Mouse (Mus musculus) intestine, postnatal 0 days (tissue): ENCODE measurements around the gene Kdelr1. TPM values are rescaled to one million over a fixed set of nuclear protein-coding genes. Genes with fewer than 3 reads are reported as not detected.

Source experiments
- ATAC-seq: fragments of 200-750 bp; cut with Nextera tagmentation; 2 replicates; pipeline ENCODE4 v1.8.0; 2017; ENCODE audit warnings: mild to moderate bottlenecking, moderate TSS enrichment, moderate library complexity
- H3K27ac ChIP-seq: fragments of 300-500 bp; sonication (generic); 2 replicates; pipeline ENCODE4 v1.5.1; 2014; ENCODE audit warnings: mild to moderate bottlenecking, low read depth, low read length, moderate library complexity
- H3K27me3 ChIP-seq: fragments of 300-500 bp; sonication (generic); replicated peaks from 2 replicates; pipeline ENCODE4 v1.6.1; 2014; ENCODE audit warnings: low read length, mixed read lengths; ENCODE audit not compliant: control insufficient read depth, insufficient read depth
- H3K36me3 ChIP-seq: fragments of 300-500 bp; sonication (generic); 2 replicates; pipeline ENCODE4 v1.6.1; 2014; ENCODE audit warnings: mild to moderate bottlenecking, moderate library complexity; ENCODE audit not compliant: control insufficient read depth, insufficient read depth
- H3K4me1 ChIP-seq: fragments of 300-500 bp; sonication (generic); replicated peaks from 2 replicates; pipeline ENCODE4 v1.6.1; 2014; ENCODE audit warnings: antibody characterized with exemption, low read length, mixed read lengths; ENCODE audit not compliant: control insufficient read depth, insufficient read depth
- H3K4me2 ChIP-seq: fragments of 300-500 bp; sonication (generic); replicated peaks from 2 replicates; pipeline ENCODE4 v1.6.1; 2014; ENCODE audit warnings: low read depth, mild to moderate bottlenecking, moderate library complexity
- H3K4me3 ChIP-seq: fragments of 300-500 bp; sonication (generic); 2 replicates; pipeline ENCODE4 v1.5.1; 2014; ENCODE audit warnings: low read depth, low read length
- H3K9ac ChIP-seq: fragments of 300-500 bp; sonication (generic); 2 replicates; pipeline ENCODE4 v1.6.1; 2014; ENCODE audit warnings: mild to moderate bottlenecking, low read depth, low read length
- H3K9me3 ChIP-seq: fragments of 300-500 bp; sonication (generic); 2 replicates; pipeline ENCODE4 v1.6.1; 2016; ENCODE audit warnings: mixed run types; ENCODE audit not compliant: control insufficient read depth
- CTCF ChIP-seq: sonication (generic); IDR thresholded peaks from 2 replicates; pipeline ENCODE4 v1.5.1; 2016; ENCODE audit warnings: low read depth, mild to moderate bottlenecking, control low read depth, antibody characterized with exemption, moderate library complexity
- WGBS: fragments of 180-500 bp; shearing (Covaris S2); extraction: QIAGEN DNeasy Blood & Tissue Kit; methylation state at CpG from one replicate; pipeline ENCODE4 v1.1.7; 2014; 5-methylcytosine and 5-hydroxymethylcytosine counted together
- polyA plus RNA-seq: library from polyadenylated mRNA; unstranded; fragments of >200 nt; fragmentation: Nextera tagmentation; extraction: Ambion mirVana; gene quantifications from 2 replicates; pipeline ENCODE4 v1.2.1, GENCODE M21; 2015

Kdelr1 gene
- polyA plus RNA-seq, 1 experiment from 2014 or later, result 107 TPM

DNA sequence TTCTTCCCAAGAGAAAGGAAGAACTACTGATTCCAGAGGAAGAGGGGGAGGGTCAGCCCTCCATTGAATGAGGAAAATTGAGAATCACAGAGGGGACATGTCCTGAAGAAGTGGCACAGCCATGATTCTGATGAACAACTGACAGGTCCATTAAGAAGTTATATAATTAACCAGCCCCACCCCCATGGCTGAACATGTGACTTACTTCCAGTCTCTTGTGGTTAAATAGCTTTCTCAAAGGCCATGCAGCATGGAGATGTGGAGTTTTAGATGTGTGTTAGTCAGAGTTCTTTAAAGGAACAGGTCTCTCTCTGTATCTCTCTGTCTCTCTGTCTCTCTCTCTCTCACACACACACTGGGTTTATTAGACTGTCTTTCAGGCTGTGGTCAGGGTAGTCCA lies 35.8 kb downstream of the Kdelr1 start:
- TF ChIP-seq CTCF, result no peak
- Histone ChIP-seq H3K4me2 (no peak overlapping the region), H3K27me3 (no peaks in the 10 kb centered on the region), H3K9ac (no peak overlapping the region), H3K4me1 (no peaks in the 10 kb centered on the region), H3K4me3 (no peak overlapping the region), H3K9me3 (no peaks in the 10 kb centered on the region), H3K27ac (no peak overlapping the region), H3K36me3 (peaks cover 32% of the 10 kb centered on the region)
- ATAC-seq, result no peak

DNA sequence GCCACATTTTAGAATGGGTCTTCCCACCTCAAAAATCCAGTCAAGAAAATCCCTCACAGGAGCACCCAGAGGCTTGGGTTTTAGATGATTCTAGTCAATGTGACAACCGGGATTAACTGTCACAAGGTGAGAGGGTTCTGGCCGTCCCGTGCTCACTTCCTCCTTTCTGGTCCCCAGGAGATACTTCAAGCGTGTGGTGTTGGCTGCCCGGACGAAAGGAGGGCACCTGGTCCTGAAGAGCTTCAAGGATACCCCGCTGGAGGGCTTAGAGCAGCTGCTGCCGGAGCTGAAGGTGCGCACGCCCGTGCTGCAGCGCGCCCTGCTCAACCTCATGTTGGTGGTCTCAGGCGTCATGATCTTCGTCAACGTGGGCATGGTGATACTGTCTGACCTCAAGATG lies 36.6 kb downstream of the Kdelr1 start:
- H3K4me2 ChIP-seq, result no peak overlapping the region
- no peak for TF ChIP-seq CTCF
- no peaks in the 10 kb centered on the region for H3K9me3 ChIP-seq
- H3K36me3 ChIP-seq, result peaks cover 35% of the 10 kb centered on the region
- H3K27ac ChIP-seq, result no peak overlapping the region
- no peak overlapping the region for H3K4me3 ChIP-seq
- ATAC-seq, result no peak
- no peaks in the 10 kb centered on the region for H3K27me3 ChIP-seq
- no peak overlapping the region for H3K9ac ChIP-seq
- WGBS, result 95% methylated on average over 16 of the region's 16 CpGs
- no peaks in the 10 kb centered on the region for H3K4me1 ChIP-seq

DNA sequence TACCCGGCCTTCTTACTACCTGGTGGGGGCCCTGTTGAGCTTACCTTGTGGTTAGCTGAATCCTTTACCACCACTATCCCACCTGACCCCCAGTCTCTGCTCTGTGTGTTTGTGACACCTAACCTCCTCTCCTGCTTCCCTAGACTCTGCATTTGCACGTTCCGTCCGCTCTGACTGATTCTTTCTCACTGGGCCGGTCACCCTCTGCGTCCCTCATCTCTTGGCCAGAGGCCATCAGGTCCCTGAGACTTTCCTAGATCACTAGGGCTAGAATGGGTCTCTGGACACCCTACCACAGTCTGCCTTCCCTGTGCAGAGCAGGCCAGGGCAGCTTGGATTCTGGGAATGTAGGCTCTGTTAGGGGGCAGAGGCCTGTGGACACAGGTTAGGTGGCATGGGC lies 41.5 kb downstream of the Kdelr1 start:
- no peak for ATAC-seq
- Histone ChIP-seq H3K4me2 (no peak overlapping the region), H3K27me3 (no peaks in the 10 kb centered on the region), H3K4me3 (no peak overlapping the region), H3K4me1 (no peaks in the 10 kb centered on the region; the same call in 1 of the 2 replicates), H3K9me3 (no peaks in the 10 kb centered on the region), H3K9ac (no peak overlapping the region), H3K27ac (no peak overlapping the region; the same call in 1 of the 2 replicates), H3K36me3 (peaks cover 38% of the 10 kb centered on the region)
- WGBS, result 91% methylated on average over 6 of the region's 6 CpGs
- TF ChIP-seq CTCF, result no peak

DNA sequence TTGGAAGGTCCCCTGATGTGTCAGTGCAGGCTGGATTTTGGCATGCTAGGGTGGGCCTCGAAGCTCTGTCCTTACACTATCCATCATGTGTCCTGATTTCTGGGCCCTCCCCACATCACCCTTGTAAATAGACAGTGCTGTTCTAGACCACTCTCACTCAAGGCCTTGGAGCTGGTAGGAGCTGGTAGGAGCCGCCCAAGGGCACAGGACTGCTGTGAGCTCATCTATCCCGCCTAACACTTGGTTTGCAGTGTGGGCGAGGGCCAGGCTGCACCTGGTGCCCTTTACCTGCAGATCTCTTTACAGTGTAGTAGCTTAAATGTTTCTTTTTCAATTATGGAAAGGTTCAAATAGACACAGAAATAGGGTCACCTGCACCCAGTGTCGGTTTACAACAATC lies 42.4 kb downstream of the Kdelr1 start:
- H3K27ac ChIP-seq, result no peak overlapping the region
- WGBS, result 81% methylated on average over 5 of the region's 5 CpGs
- H3K9ac ChIP-seq, result no peak overlapping the region
- ATAC-seq, result no peak
- TF ChIP-seq CTCF, result no peak
- no peaks in the 10 kb centered on the region for H3K27me3 ChIP-seq
- H3K4me3 ChIP-seq, result no peak overlapping the region
- no peaks in the 10 kb centered on the region for H3K9me3 ChIP-seq
- no peak overlapping the region for H3K4me2 ChIP-seq
- peaks cover 29% of the 10 kb centered on the region for H3K36me3 ChIP-seq
- no peaks in the 10 kb centered on the region; the same call in 1 of the 2 replicates for H3K4me1 ChIP-seq

DNA sequence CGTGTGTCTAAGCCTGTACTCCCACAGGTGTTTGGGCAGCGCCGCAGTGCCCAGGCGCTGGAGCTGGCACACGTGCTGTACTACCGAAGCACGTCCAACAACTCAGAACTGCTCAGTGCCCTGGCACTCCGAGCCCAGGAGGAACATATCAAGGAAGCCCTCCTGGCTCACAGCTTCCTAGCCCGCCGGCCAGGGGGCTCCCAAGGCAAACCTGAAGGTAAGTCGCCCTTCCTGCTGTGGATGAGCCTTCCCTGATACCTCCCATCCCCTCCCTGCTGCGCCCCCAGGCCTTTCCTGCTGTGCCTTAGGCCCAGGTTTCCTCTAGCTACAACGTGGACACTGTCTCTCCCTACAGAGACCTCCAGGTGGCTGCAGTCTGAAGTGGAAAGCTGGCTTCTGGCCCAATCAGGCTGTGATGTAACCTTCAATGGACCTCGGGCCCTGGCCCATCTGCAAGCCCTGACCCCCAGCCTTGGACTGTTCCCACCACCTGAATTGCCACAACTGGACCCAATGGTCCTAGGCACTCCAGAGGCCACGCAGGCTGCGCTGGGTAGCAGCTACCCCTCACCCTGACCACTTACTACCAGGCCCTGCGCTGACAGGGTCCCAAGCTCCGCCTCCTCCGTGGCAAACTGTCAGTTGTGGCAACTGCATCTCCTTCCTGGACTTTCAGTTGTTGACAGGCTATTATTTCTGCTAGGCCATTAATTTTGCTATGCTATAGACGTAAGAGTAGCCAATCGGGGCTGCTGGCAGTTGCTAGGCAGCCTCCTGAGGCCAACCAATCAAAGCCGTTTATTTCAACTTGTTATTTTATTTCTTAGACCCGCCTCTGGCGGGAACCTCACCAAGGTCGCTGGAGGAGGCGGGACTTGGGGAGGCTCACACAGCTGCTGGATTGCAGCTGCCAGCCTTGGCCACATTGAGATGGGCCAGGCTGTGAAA lies 43.8 kb downstream of the Kdelr1 start:
- 45% methylated on average over 26 of the region's 26 CpGs for WGBS
- ATAC-seq, result peak; percentile 67
- Histone ChIP-seq H3K27ac (peak overlapping the region; percentile 47; the same call in 1 of the 2 replicates), H3K4me3 (peak overlapping the region; percentile 23), H3K4me2 (peak overlapping the region; percentile 59), H3K4me1 (peaks cover 1% of the 10 kb centered on the region; the same call in 1 of the 2 replicates), H3K27me3 (no peaks in the 10 kb centered on the region), H3K36me3 (peaks cover 20% of the 10 kb centered on the region), H3K9ac (peak overlapping the region; percentile 26; the same call in 1 of the 2 replicates), H3K9me3 (no peaks in the 10 kb centered on the region)
- TF ChIP-seq CTCF, result peak; percentile 36; the same call in 1 of the 2 replicates

DNA sequence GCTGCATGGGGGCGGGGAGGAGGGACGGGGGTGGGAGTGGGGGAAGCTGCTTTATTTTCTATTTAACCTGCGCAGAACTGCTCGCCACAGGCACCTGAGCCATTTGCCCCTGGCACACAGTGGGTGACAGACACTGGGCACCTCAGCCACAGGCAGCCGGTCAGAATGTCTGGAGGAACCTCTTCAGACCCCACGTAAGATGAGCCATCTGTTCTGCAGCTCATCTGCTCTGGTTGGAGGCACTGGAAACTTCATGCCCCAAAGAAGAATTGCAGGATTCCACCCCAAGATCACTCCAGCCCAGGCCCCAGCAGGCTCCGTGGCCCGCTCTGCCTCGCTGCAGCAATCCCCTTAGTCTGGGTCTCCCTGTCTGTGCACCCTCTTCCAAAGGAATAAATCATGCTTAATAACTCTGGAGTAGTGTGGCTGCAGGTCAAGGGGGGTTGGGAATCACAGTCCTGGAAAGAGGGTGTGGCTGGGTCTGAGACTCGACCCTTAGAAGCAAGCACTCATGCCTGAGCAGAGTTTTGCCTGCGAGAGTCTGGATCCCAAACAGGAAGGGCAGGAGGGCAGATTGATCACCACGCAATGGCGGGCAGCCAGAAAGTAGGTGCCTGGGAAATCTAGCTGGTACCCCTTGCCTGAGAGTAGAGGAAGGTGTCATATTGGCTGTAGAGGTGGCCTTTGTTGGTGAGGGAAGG lies 44.6 kb downstream of the Kdelr1 start:
- no peak for TF ChIP-seq CTCF
- WGBS, result 26% methylated on average over 13 of the region's 13 CpGs

More for the DNA sequence above, 44.6 kb downstream of the Kdelr1 start:
- Histone ChIP-seq H3K36me3 (peaks cover 19% of the 10 kb centered on the region), H3K4me1 (peaks cover 3% of the 10 kb centered on the region; the same call in 1 of the 2 replicates), H3K4me3 (no peak overlapping the region), H3K27ac (no peak overlapping the region), H3K4me2 (peak overlapping the region; percentile 59), H3K27me3 (no peaks in the 10 kb centered on the region), H3K9me3 (no peaks in the 10 kb centered on the region), H3K9ac (no peak overlapping the region)
- no peak for ATAC-seq
